Mouse (Mus musculus) G1E (cell line): Measurements from ENCODE around the gene Gm35549.

Experiments used
- CTCF ChIP-seq: IDR thresholded peaks from 2 replicates; pipeline ENCODE4 v1.5.1; 2012; ENCODE audit warnings: low read depth, low read length, inconsistent platforms, mixed read lengths
- GATA2 ChIP-seq: IDR thresholded peaks from 2 replicates; pipeline ENCODE4 v1.6.1; 2012; ENCODE audit warnings: low read depth, low read length, inconsistent platforms, borderline replicate concordance

- TF ChIP-seq CTCF (no peak), GATA2 (no peak)
These were observed 20.3 kb downstream of the Gm35549 start for GRCm38 (mm10) chr9:122823374-122824017.
